Mouse (Mus musculus) ES-E14 (cell line): ENCODE results near the gene Grin2d. TPM values are rescaled to one million over a fixed set of nuclear protein-coding genes. Genes with fewer than 3 reads are reported as not detected.

ENCODE experiments used
- DNase-seq: peaks from one replicate; pipeline ENCODE4 v3.0.0-alpha.2; 2013; ENCODE audit warnings: low read depth, low spot score
- H3K27ac ChIP-seq: 2 replicates; pipeline ENCODE4 v1.5.1; 2012; ENCODE audit warnings: low read depth, mild to moderate bottlenecking, low read length, moderate library complexity, mixed read lengths; ENCODE audit not compliant: poor library complexity, insufficient read depth, severe bottlenecking
- H3K36me3 ChIP-seq: 2 replicates; pipeline ENCODE4 v1.6.1; 2012; ENCODE audit warnings: mild to moderate bottlenecking, low read length, moderate library complexity, mixed read lengths; ENCODE audit not compliant: control insufficient read depth, poor library complexity, insufficient read depth, severe bottlenecking
- H3K4me1 ChIP-seq, 2 experiments: fragments of 150-350 bp in 1 of 2; sonication (generic) in 1 of 2; 2 replicates each; pipeline ENCODE4 v1.6.1; 2012; ENCODE audit warnings: low read length in 2 of 2, mild to moderate bottlenecking in 1 of 2, mixed read lengths in 1 of 2; ENCODE audit not compliant: control insufficient read depth in 2 of 2, insufficient read depth in 2 of 2, poor library complexity in 1 of 2
- H3K4me3 ChIP-seq, 2 experiments: fragments of 150-350 bp in 1 of 2; sonication (generic) in 1 of 2; 2 replicates each; pipeline ENCODE4 v1.5.1; 2012; ENCODE audit warnings: low read length in 2 of 2, low read depth in 1 of 2, mild to moderate bottlenecking in 1 of 2, mixed read lengths in 1 of 2; ENCODE audit not compliant: insufficient read depth in 1 of 2, poor library complexity in 1 of 2, severe bottlenecking in 1 of 2
- H3K9ac ChIP-seq: 2 replicates; pipeline ENCODE4 v1.6.1; 2012; ENCODE audit warnings: low read depth, mild to moderate bottlenecking, low read length, mixed read lengths; ENCODE audit not compliant: poor library complexity, insufficient read depth, severe bottlenecking
- H3K9me3 ChIP-seq: fragments of 150-350 bp; sonication (generic); 2 replicates; pipeline ENCODE4 v1.6.1; 2012; ENCODE audit warnings: low read depth, mild to moderate bottlenecking, low read length; ENCODE audit not compliant: control insufficient read depth, insufficient read depth
- CHD2 ChIP-seq: IDR thresholded peaks from 2 replicates; pipeline ENCODE4 v1.6.1; 2014; ENCODE audit warnings: mild to moderate bottlenecking, low read depth, low read length, inconsistent platforms
- HCFC1 ChIP-seq: IDR thresholded peaks from 2 replicates; pipeline ENCODE4 v1.6.1; 2012; ENCODE audit warnings: low read length, inconsistent platforms, borderline replicate concordance; ENCODE audit not compliant: insufficient read depth
- MAFK ChIP-seq: IDR thresholded peaks from 2 replicates; pipeline ENCODE4 v1.6.1; 2014; ENCODE audit warnings: mild to moderate bottlenecking, low read depth, low read length, inconsistent platforms; ENCODE audit not compliant: insufficient read depth
- ZC3H11A ChIP-seq: IDR thresholded peaks from 2 replicates; pipeline ENCODE4 v1.6.1; 2012; ENCODE audit warnings: low read depth, mild to moderate bottlenecking, inconsistent platforms, low read length, borderline replicate concordance
- ZNF384 ChIP-seq: IDR thresholded peaks from 2 replicates; pipeline ENCODE4 v1.6.1; 2012; ENCODE audit warnings: low read depth, low read length, inconsistent platforms
- in situ Hi-C, 2 experiments: fragments of 600-800 bp; cut with MboI; formaldehyde crosslinking; loops; one replicate each; pipeline ENCODE4 v1.15.1; 2025; ENCODE audit warnings: low sequenced_read_pairs in 2 of 2, inconsistent platforms in 1 of 2; ENCODE audit not compliant: unreplicated experiment in 2 of 2
- total RNA-seq: library from RNA; depleted of rRNA; stranded (reverse); fragments of 300-350 nt; gene quantifications from 2 replicates; pipeline ENCODE4 v1.2.3, GENCODE M21; 2012

The Grin2d gene
- total RNA-seq, 1 experiment = 0.67 TPM

GRCm38 (mm10) chr7:45833148-45833790, 44.9 kb downstream of the Grin2d start:
- Histone ChIP-seq H3K9ac (peak overlapping the region; percentile 59), H3K4me1 (peaks cover 0 to 6% of the 10 kb centered on the region in 2 experiments; a peak in 2 of 4 replicates), H3K9me3 (no peaks in the 10 kb centered on the region), H3K36me3 (peaks cover 9% of the 10 kb centered on the region), H3K27ac (no peak overlapping the region), H3K4me3 (peak overlapping the region; percentile 54 to 73)
- TF ChIP-seq HCFC1 = no peak
- TF ChIP-seq ZC3H11A = no peak
- TF ChIP-seq ZNF384 = no peak
- no peak for TF ChIP-seq MAFK
- TF ChIP-seq CHD2 = no peak
- DNase-seq = no peak
- in situ Hi-C loops = no loop called here

GRCm38 (mm10) chr7:45832428-45832827, 45.8 kb downstream of the Grin2d start:
- peak overlapping the region; percentile 45 to 73; a peak in 3 of 4 replicates for H3K4me3 ChIP-seq
- H3K9me3 ChIP-seq = no peaks in the 10 kb centered on the region
- TF ChIP-seq MAFK = no peak
- TF ChIP-seq ZC3H11A = no peak
- no peak for TF ChIP-seq HCFC1
- TF ChIP-seq ZNF384 = no peak
- no peak for TF ChIP-seq CHD2
- no peak overlapping the region for H3K27ac ChIP-seq
- H3K9ac ChIP-seq = no peak overlapping the region
- peaks cover 0 to 6% of the 10 kb centered on the region in 2 experiments; a peak in 2 of 4 replicates for H3K4me1 ChIP-seq
- no peak for DNase-seq
- in situ Hi-C loops = no loop called here
- H3K36me3 ChIP-seq = peaks cover 16% of the 10 kb centered on the region

GRCm38 (mm10) chr7:45831128-45831525, 47.1 kb downstream of the Grin2d start:
- H3K9ac ChIP-seq = no peak overlapping the region
- TF ChIP-seq ZNF384 (no peak), MAFK (no peak), HCFC1 (no peak)
- peak overlapping the region; percentile 97 to 99; a peak in 3 of 4 replicates for H3K4me3 ChIP-seq
- H3K36me3 ChIP-seq = peaks cover 29% of the 10 kb centered on the region
- in situ Hi-C loops = no loop called here
- H3K9me3 ChIP-seq = no peaks in the 10 kb centered on the region
- no peak for DNase-seq
- H3K4me1 ChIP-seq = peaks cover 0 to 6% of the 10 kb centered on the region in 2 experiments; a peak in 2 of 4 replicates
- H3K27ac ChIP-seq = no peak overlapping the region

- DNase-seq = peak; percentile 90
- TF ChIP-seq HCFC1 (peak; percentile 88), CHD2 (no peak)
- Histone ChIP-seq H3K4me1 (peaks cover 0 to 7% of the 10 kb centered on the region in 2 experiments; a peak in 2 of 4 replicates), H3K27ac (0 out of 2 replicates have a peak within 1 kb of the TSS, but pooled peaks have one; percentile 60), H3K36me3 (peaks cover 34% of the 10 kb centered on the region), H3K9ac (peak within 1 kb of the TSS; percentile 99), H3K9me3 (no peaks in the 10 kb centered on the region), H3K4me3 (peak within 1 kb of the TSS; percentile 97 to 99)
- in situ Hi-C loops = no loop called here
Observed at GRCm38 (mm10) chr7:45830427-45831127, 47.6 kb downstream of the Grin2d start, which contains the start of gene Grwd1. Grwd1 (minus strand) TSS chr7:45830944.
